Mouse (Mus musculus): ENCODE data around the gene Lbr.
"Not testable (repeated sequence)": the region's sequence is repeated elsewhere in the genome, so short reads cannot be mapped to it uniquely, and the experiment has no call there.

Lbr gene

DNA sequence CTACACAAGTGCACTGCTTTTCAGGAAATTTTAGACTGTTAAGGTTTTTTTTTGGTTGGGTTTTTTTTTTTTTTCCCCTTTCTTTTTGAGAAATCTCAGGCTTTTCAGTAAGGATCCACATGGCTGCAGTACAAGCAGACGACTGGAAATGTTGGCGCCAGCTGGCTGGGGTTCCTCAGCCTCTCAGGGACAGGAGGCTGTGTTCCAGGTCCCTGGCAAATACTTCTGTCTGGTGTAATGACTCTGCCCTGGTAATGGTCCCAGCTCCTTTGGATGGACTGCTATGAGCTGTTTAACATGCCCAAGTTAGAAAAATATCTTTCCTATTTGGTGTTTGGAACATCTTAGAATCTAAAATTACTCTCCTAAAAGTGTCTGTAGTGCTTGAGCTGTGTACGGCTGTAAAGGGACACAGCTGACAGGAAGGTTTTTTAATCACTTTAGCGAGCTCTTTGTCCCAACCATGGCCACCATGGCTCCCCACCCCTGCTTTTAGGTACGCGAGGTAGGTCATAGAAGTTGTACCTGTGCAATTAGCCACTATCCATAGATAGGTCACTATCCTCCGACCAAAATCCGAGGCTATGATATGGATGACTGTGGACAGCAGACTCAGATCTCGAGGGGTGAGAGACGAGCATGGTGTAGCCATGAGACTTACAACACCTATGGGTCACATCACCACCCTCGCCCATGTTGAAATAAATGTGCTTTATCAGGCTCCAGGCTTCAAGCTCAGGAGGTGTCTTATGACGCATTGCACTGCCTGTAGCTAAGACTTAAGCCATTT, 8.9 kb upstream of the Lbr start:
- no peak for DNase-seq

DNA sequence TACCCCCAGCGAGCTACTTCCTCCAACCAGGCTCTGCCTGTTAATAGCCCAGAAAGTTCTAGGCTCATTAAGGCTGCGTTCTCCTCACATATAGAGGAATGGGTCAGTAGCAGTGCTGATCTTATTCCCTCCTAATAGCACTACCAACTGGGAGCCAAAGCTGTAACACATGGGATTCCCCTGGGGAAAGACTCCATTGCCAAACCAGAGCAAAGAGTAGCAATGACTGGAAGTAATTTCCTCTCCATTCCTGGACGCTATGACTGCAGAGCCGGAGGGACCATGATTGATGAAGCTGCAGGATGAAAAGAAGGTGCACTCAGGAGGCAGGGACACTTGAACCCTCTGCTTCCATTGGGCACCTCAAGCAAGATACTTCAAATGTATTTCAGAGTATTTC, 7.6 kb upstream of the Lbr start:
- DNase-seq: no peak

DNA sequence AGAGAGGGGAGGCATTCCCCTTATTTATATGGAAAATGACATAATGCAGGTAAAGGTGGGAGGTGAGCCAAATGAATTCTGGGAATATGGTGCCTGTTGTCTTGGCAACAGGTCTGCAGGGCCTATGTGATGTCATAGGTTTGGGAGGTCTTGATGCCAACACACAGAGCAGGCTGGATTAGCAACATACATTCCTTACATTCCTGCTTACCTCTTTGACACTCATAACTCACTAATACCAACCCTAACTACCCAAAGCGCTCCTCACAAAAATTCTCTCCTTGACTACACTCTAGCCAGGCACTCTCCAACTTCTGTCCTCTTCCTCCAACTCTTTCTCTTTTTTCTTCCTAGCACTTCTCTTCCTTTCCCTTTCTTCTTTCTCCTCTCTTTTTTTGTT, 5.4 kb upstream of the Lbr start:
- no peak for DNase-seq

DNA sequence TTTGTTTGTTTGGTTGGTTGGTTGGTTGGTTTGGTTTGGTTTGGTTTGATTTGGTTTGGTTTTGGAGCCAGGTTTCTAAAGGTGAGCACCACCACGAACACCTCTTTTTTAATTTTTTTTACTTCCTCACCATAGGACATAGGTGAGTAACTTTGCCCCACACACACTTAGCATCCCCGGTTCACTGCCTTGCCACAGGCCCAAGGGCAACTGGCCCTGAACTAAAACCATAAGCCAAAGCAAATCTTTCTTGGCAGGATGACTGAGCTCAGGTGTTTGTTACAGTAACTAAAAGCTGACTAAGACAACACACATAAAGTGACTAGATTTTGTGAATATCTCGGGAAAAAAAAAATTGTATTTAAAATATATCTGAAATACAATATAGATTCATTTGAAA, 4.5 kb upstream of the Lbr start:
- DNase-seq: no peak

DNA sequence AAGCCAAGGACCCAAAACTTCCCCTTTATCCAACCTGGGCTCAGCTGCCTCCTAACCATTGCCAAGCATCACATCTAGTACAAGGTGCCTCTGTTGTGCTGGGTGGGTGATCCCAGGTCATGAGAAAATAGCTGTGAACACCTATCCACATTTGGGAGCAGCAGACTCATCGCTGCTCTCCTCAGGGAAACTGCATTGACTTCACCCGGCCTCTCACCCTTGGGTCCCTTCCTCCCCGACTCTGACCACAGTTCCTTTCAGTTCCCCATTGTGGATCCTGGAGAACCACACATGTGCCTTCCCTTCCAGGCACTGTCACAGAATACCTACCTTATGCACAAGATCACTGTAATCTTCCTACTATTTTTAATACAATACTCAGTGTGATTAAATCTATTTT, 2.9 kb upstream of the Lbr start:
- no peak for DNase-seq

DNA sequence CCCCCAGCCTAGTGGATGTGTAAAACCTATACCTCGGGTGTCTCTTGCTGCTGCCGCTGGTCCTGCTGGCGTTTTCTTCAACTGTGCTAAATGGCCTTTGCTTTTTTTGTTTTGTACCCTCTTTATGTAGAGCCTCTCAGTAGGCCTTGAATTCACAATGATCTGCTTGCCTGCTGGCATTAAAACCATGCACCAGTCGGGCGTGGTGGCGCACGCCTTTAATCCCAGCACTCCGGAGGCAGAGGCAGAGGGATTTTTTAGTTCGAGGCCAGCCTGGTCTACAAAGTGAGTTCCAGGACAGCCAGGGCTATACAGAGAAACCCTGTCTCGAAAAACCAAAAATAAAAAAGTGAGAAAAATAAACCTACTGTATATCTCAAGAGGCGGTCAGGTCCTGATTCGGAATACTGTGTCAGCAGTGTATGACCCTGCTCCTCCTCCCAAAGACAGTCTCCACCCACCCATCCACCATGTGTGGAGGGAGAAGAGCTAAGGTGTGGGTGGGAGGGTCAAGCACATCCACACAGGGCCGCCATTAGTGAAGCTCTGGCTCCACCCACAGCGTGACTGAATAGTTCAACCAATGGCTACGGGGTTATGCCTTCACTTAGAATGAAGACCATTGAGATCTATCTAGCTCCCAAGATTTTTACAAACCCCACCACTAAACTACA, 2.2 kb upstream of the Lbr start:
- no peak for DNase-seq

- DNase-seq: peak; percentile 97
Measured at GRCm38 (mm10) chr1:181841864-181842672, 778 bp downstream of the Lbr start.

GRCm38 (mm10) chr1:181841396-181841795, 1.4 kb downstream of the Lbr start:
- DNase-seq: no peak

GRCm38 (mm10) chr1:181839746-181840366, 3.0 kb downstream of the Lbr start:
- DNase-seq: no peak

GRCm38 (mm10) chr1:181838111-181838510, 4.7 kb downstream of the Lbr start:
- no peak for DNase-seq

GRCm38 (mm10) chr1:181833143-181833542, 9.7 kb downstream of the Lbr start:
- DNase-seq: no peak

DNA sequence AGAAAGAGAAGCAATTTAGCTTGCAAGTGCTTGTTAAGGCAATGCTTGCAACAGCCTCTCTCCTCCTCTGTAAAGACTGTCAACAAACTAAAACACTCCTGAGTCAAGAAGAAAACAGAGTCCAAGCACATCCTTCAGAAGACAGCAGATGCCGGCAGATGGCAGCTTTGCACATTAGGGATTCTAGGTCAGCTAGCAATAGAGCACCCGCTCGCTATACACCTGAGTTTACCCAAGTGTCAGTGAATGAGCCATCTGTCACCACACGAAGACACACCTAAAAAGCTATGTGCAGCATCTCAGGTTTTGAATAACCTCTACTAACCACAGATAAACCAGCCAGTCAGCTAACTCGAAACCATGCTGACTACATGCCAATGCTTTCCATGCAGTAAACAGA, 10.1 kb downstream of the Lbr start:
- no peak for DNase-seq

DNA sequence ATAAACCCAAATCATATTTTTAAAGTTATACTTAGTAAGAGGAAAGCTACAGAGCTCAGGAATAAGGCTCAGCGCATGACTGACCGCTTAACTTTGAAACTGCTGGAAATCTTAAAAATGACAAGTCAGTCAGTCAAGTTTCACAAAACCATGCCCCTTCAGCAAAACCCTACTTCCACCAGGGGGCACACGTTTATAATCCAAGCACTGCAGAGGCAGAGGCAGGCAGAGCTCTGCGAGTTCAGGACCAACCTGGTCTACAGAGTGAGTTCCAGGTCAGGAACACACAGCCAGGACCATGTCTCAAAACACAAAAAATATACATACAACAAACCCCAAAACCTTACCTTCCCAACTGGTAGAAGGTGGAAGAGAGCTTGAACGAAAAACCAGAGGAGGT, 14.5 kb downstream of the Lbr start:
- no peak for DNase-seq

- DNase-seq: no peak
Measured at GRCm38 (mm10) chr1:181826716-181827115, 16.1 kb downstream of the Lbr start.

DNA sequence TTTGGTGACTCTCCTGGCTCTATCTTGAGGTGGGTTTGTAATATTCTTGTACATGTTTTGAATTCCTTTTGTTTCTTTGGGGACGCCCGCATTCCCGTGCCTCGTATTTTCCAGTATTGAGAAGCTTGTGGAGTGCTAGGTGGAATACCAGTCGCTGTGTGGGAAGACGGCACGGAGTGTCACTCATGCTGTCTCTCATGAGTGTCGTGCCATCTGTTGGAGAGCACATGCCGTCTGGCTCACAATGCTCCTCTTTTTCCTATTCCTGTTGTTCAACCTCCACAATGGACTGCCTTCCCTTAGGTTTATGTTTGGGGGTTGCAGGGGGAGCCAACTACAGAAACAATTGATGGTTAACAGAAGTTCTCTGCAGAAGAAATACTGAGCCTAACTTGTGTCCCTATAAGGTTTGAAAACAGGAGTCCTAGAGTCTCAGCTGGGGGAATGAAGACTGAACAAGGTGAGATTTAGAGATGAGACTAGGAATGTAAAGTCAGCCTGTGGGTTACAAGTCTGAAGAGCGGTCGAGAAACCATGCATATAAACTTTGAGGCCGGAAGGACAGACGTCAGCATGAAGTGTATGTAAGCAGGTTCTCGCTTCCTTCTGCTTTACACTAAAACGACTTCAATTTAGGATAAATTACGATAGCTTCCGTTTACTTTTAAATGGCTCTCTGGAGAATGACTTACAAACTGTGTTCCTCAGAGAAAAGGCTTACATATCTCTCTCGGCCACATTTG, 31.2 kb downstream of the Lbr start:
- no peak for DNase-seq

DNA sequence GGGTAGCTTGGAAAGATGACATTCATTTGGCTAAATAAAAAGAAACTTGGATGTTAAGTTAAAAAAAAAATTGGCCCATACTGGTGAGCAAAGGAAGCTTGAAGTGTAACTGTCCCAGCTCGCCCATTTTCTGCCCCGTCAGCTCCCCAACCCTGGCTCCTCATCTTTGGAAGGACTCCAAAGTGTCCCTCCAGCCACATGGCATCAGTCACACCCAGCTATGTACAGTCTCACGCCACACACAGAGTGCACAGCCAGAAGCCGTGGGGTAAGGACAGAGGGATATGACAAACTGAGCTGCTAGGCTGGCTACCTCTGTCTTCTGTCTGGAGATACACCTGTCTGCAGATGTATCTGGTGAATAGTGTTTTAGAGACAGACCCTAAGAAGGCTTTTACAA, 42.2 kb downstream of the Lbr start:
- no peak for DNase-seq

GRCm38 (mm10) chr1:181799911-181800310, 42.9 kb downstream of the Lbr start:
- DNase-seq: no peak

- peak; percentile 73 for DNase-seq
Measured at GRCm38 (mm10) chr1:181793541-181793940, 49.3 kb downstream of the Lbr start.

- DNase-seq: no peak
Measured at GRCm38 (mm10) chr1:181789952-181790351, 52.9 kb downstream of the Lbr start.

GRCm38 (mm10) chr1:181782600-181782999, 60.2 kb downstream of the Lbr start:
- not testable (repeated sequence) for DNase-seq

DNA sequence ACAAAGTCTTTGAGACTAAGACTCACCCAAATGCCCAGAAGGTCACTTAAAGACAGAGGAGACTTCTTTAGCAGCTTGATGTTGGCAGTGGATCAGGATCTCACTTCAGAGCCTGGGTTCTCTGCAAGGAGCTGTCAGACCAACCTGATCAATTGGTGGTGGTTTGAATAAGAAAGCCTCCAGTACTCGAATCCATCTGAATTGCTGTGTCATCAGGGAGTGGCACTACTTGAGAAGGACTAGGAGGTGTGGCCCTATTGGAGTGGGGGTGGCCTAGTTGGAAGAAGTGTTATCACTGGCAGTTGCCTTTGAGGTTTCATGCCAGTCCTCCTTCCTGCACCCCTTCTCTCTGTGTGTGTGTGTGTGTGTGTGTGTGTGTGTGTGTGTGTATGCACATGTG, 66.3 kb downstream of the Lbr start:
- no peak for DNase-seq

DNA sequence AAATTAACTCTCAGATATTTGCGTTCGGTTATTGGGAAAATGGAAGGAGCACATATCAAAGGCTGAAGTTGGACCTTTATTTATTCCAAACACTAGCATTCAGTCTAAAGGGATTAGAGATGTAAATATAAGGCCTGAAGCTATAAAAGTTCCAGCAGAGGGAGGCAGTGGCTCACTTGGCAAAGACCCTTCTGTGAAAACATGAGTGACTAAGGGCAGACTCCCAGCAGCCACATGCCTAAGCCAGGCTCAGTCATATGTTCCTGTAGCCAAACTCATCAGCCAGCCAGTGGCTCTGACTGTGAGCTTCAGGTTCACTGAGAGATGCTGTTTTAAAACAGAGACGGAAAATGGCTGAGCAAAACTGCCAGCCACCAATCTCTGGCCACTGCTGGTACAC, 71.0 kb downstream of the Lbr start:
- no peak for DNase-seq

DNA sequence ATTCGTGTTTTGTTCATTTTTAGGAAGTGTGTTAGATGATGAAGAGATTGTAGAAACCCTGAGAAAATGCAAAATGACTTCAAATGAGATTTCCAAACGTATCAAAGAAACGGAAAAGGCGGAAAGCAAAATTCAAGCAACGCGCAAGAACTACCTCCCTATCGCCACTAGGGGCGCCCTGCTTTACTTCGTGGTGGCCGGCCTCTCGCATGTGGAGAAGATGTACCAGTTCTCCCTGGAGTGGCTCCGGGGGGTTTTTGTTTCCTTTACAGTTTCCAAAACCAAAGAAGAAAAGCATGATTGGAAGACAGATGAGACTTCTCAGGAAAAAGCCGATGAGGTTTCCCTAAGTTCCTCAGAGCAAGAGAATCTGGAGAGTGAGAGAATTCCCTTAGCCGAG, 73.5 kb downstream of the Lbr start:
- no peak for DNase-seq
